27 mouse cellular contexts compared by ENCODE assay signal in the genomic region with DNA sequence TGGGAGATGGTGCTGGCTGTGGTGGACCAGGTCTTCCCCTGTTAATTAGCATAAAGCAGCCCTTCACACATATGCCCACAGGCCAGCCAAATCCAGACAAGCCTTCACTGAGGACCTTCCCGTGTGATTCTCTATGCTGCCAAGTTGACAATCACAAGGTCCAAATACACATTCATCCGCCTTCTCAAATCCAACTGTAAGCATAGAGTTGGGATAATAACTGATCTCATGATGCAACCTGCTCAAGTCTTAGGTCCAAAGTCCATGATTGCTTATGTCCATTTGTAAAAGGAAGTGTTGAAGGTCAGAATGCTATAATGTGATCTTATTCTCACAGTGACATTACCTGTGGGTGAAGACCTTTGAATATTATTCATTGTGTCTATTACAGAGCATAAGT. TPM values are rescaled to one million over a fixed set of nuclear protein-coding genes. Genes with fewer than 3 reads are reported as not detected.
DNase-seq lines count a peak whose midpoint lies in the region; ATAC-seq and TF ChIP-seq lines count a peak whose summit lies in the region.
"Had no signal": no experiment of that assay in that cellular context is flagged by ENCODE, and none has a peak within 500 bp of the region (broad histone marks: within the 10 kb centered on the region; RNA-seq: fewer than 3 reads in every experiment).

No protein-coding gene starts in this region.

- DNase-seq in kidney, postnatal 0 days (ENCODE audit: low spot score) = no peak
- DNase-seq in kidney, postnatal 14 days = no peak
- DNase-seq in large intestine, adult 2 months (ENCODE audit: low read depth, low spot score) = peak; percentile 57
- no peak for DNase-seq in urinary bladder, postnatal 4 days (ENCODE audit: low spot score in 2 of 2)
- DNase-seq in right cerebral cortex, postnatal 14 days = no peak
- DNase-seq: adrenal gland, adult 2 months; adrenal gland, postnatal 14 days; cerebellum, adult 11-12 months; cerebellum, adult 8-10 months; cerebellum, postnatal 10 days; cerebellum, postnatal 36 days; embryo, embryonic 11 days; gastrocnemius, postnatal 25 days; heart, adult 18-20 months; heart, postnatal 10 days; heart, postnatal 36 days had no signal

- H3K9me3 ChIP-seq in kidney, postnatal 0 days (replicated peaks; ENCODE audit: low read length) = no peaks in the 10 kb centered on the region
- no peaks in the 10 kb centered on the region for H3K9me3 ChIP-seq in intestine, embryonic 16.5 days (ENCODE audit: control insufficient read depth, low read length)
- H3K9me3 ChIP-seq: embryonic facial prominence, embryonic 10.5 days; embryonic facial prominence, embryonic 13.5 days; forebrain, embryonic 12.5 days; forebrain, embryonic 15.5 days; heart, embryonic 12.5 days; heart, embryonic 15.5 days; hindbrain, embryonic 10.5 days; hindbrain, embryonic 13.5 days had no signal

- no peak overlapping the region for H3K4me3 ChIP-seq in kidney, postnatal 0 days (replicated peaks; ENCODE audit: low read depth, low read length)
- no peak overlapping the region for H3K4me3 ChIP-seq in intestine, embryonic 16.5 days (ENCODE audit: low read length)
- H3K4me3 ChIP-seq: embryonic facial prominence, embryonic 10.5 days; embryonic facial prominence, embryonic 13.5 days; erythroblast, embryonic 14.5 days; forebrain, embryonic 12.5 days; forebrain, embryonic 15.5 days; heart, embryonic 12.5 days; heart, embryonic 15.5 days; hindbrain, embryonic 10.5 days; hindbrain, embryonic 13.5 days had no signal

- 71% methylated on average over 2 of the region's 2 CpGs for WGBS in kidney, postnatal 0 days
- WGBS in intestine, embryonic 16.5 days = 56% methylated on average over 2 of the region's 2 CpGs
- 34% methylated on average over 2 of the region's 2 CpGs for WGBS in large intestine, adult 2 months

- no peak overlapping the region for H3K27ac ChIP-seq in kidney, postnatal 0 days
- no peak overlapping the region; the same call in 1 of the 2 replicates for H3K27ac ChIP-seq in intestine, embryonic 16.5 days (ENCODE audit: low read length)
- H3K27ac ChIP-seq: embryonic facial prominence, embryonic 10.5 days; embryonic facial prominence, embryonic 13.5 days; forebrain, embryonic 12.5 days; forebrain, embryonic 15.5 days; heart, embryonic 15.5 days; hindbrain, embryonic 10.5 days; hindbrain, embryonic 13.5 days had no signal

- no peaks in the 10 kb centered on the region for H3K4me1 ChIP-seq in kidney, postnatal 0 days (replicated peaks; ENCODE audit: insufficient read depth, low read length)
- H3K4me1 ChIP-seq in intestine, embryonic 16.5 days (ENCODE audit: control insufficient read depth, insufficient read depth, low read length) = no peaks in the 10 kb centered on the region
- H3K4me1 ChIP-seq: embryonic facial prominence, embryonic 10.5 days; embryonic facial prominence, embryonic 13.5 days; forebrain, embryonic 12.5 days; forebrain, embryonic 15.5 days; heart, embryonic 12.5 days; heart, embryonic 15.5 days; hindbrain, embryonic 10.5 days; hindbrain, embryonic 13.5 days had no signal

- no peaks in the 10 kb centered on the region for H3K36me3 ChIP-seq in kidney, postnatal 0 days (ENCODE audit: insufficient read depth, low read length)
- H3K36me3 ChIP-seq in intestine, embryonic 16.5 days (ENCODE audit: control insufficient read depth, insufficient read depth, low read length) = no peaks in the 10 kb centered on the region
- H3K36me3 ChIP-seq: embryonic facial prominence, embryonic 10.5 days; embryonic facial prominence, embryonic 13.5 days; forebrain, embryonic 12.5 days; forebrain, embryonic 15.5 days; heart, embryonic 12.5 days; heart, embryonic 15.5 days; hindbrain, embryonic 10.5 days; hindbrain, embryonic 13.5 days had no signal

- no peak overlapping the region for H3K9ac ChIP-seq in kidney, postnatal 0 days (ENCODE audit: low read depth, low read length)
- H3K9ac ChIP-seq in intestine, embryonic 16.5 days (ENCODE audit: low read depth, low read length) = no peak overlapping the region
- H3K9ac ChIP-seq: embryonic facial prominence, embryonic 13.5 days; forebrain, embryonic 12.5 days; forebrain, embryonic 15.5 days; heart, embryonic 12.5 days; heart, embryonic 15.5 days; hindbrain, embryonic 13.5 days had no signal

- no peak overlapping the region for H3K4me2 ChIP-seq in kidney, postnatal 0 days (ENCODE audit: low read length)
- H3K4me2 ChIP-seq in intestine, embryonic 16.5 days (ENCODE audit: low read depth, low read length) = no peak overlapping the region
- H3K4me2 ChIP-seq: embryonic facial prominence, embryonic 13.5 days; forebrain, embryonic 12.5 days; forebrain, embryonic 15.5 days; heart, embryonic 12.5 days; heart, embryonic 15.5 days; hindbrain, embryonic 13.5 days had no signal

- H3K27me3 ChIP-seq in kidney, postnatal 0 days (ENCODE audit: insufficient read depth, low read length) = no peaks in the 10 kb centered on the region
- no peaks in the 10 kb centered on the region for H3K27me3 ChIP-seq in intestine, embryonic 16.5 days (replicated peaks; ENCODE audit: control insufficient read depth, insufficient read depth, low read length)
- H3K27me3 ChIP-seq: embryonic facial prominence, embryonic 13.5 days; forebrain, embryonic 12.5 days; forebrain, embryonic 15.5 days; heart, embryonic 12.5 days; heart, embryonic 15.5 days; hindbrain, embryonic 13.5 days had no signal

- no peak for TF ChIP-seq CTCF in kidney, postnatal 0 days (IDR thresholded peaks at IDR 0.05; ENCODE audit: low read depth)

- ATAC-seq in kidney, postnatal 0 days (replicated peaks; ENCODE audit: low FRiP score, low read depth) = peak; percentile 66
- ATAC-seq in intestine, embryonic 16.5 days = peak; percentile 87
- ATAC-seq: CD4-positive, CD25-positive, alpha-beta regulatory T cell, adult 4 months; forebrain, embryonic 15.5 days had no signal

RNA-seq across cellular contexts. Expression of gene Ccser1, which starts 43.4 kb away (rescaled TPM):
- polyA plus RNA-seq in kidney, postnatal 0 days (2015; fragmentation: Nextera tagmentation; extraction: Ambion mirVana) = 16.7 and 18.1 TPM in 2 replicates
- 3.6 and 3.8 TPM in 2 replicates for polyA plus RNA-seq in intestine, embryonic 16.5 days (2015; fragmentation: Nextera tagmentation; extraction: Ambion mirVana)
- polyA plus RNA-seq in large intestine, adult 2 months (2012; rRNA removed) = 6.5 and 8.7 TPM in 2 replicates
- polyA plus RNA-seq: erythroblast, embryonic 14.5 days had no signal
